Mouse (Mus musculus) adrenal gland (tissue): ENCODE data around the gene Prkcb.

ENCODE experiments used
- intact Hi-C: fragments of 180-260 bp; cut with DNase I; formaldehyde crosslinking; loops from one replicate; pipeline ENCODE4 v1.15.1; 2025

The Prkcb gene

DNA sequence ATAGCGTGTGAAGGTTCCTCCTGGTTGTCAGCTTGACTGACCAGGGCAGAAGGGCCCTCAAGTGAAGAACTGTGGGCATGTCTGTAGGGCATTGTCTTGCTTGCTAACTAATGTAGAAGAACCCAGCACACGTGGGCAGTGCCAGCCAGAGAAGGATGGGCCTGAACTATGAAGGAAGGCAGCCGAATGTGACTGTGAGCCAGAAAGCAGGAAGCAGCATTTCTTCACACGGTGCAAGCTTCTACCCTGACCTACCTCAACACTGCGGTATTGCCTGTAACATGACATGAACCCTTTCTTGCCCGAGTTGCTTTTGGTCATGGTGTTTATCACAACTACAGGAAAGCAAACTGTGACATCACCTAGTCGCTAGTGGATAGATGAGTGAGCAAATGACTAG, 113.5 kb downstream of the Prkcb start:
- intact Hi-C loops = no loop called here

DNA sequence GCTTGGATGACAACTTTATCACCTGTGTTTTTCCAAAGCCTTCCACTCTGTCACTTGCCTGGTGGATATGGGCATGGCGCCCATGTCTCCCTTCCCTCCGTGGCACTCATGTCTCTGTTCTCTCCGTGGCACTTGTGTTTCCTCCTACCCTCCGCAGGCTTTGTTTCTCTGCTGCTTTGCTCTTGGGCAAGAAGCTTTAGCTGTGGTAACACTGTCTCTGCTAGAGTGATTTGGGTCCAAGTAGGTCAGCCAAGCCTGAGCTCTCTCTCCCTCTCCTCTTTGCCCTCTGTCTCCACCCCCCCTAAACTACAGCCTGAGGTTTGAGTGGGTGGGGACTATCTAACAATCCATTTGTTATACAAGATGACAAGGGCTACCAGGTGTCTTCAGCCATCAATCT, 114.8 kb downstream of the Prkcb start:
- intact Hi-C loops = no loop called here

DNA sequence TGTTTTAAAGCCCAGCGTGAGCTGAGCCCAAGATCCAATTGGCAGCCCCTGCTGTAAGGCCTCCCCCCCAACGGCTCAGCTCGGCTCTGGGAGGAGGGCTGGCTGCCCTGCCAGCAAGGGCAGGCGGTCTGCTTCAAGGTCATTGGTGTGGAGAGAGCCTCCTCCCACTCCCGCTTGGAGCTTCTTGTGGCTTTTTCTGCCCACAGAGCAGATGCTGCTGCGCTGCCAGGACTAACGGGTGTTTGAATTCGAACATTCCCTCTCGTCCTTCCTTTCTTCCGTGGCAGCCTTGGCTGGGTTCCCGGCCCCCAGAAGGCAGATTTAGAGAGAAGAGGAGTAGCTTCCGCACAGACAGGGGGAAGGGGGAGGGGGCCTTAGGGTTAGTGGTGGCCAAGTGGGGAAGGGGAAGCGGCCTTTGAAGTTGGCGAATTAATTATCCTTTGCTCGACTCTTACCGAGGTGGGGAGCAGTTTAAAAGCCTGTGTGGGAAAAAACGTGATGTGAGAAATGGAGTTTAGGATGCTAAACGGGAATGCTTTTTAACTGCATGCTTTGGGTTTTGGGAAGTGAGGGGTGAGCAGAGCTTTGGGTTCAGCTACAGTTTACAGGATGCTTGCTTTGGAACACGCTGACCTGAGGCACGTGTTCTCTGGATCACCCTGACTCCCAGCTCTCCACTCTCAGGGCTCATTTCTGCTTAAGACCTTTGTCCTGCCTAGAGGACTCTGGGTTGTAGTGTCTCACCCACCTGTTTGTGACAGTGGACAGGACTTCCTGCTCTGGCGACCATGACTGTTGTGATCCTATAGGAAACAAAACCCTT, 116.2 kb downstream of the Prkcb start:
- intact Hi-C loops = no loop called here

GRCm38 (mm10) chr7:122406625-122407024, 118.1 kb downstream of the Prkcb start:
- intact Hi-C loops = no loop called here

GRCm38 (mm10) chr7:122409945-122410344, 121.4 kb downstream of the Prkcb start:
- intact Hi-C loops = no loop called here

GRCm38 (mm10) chr7:122410873-122411272, 122.3 kb downstream of the Prkcb start:
- intact Hi-C loops = no loop called here

DNA sequence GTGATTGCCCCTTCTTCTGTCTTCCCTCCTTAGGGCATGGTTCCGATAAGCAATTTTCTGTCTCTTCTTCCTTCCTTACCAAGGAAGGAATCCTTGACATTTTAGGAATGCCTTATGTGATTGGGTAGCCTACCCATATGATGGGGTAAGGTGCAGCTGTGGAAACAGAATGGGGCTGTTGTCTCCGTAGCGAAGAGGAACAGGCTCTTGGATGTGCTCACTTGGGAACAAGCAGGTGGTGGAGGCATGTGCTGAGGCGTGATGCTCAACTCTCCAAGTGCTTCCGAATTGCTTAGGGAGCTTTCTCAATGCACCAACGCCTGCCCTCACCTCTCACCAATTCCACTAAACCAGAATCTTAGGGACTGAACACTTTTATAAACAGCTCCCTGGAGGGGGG, 124.7 kb downstream of the Prkcb start:
- intact Hi-C loops = no loop called here

DNA sequence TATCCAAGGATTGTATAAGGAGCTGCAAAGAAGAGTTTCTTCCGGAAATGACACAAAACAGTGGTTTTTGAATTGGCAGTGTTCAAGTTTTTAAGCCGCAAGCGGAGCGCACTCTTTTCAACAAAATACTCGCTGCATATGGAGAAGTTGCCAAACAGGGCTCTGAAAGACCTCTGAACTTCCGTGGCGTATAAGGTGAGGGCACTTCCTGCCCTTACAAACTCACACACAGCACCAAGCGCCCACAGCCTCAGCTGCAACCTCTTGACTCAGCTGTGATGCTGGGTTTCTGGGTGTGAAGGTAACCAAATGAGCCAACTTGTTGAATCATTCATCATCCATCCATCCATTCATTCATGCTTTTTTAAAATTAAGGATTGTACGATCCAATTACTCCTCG, 125.6 kb downstream of the Prkcb start:
- intact Hi-C loops = no loop called here

- intact Hi-C loops = no loop called here
Observed at GRCm38 (mm10) chr7:122414608-122415007, 126.1 kb downstream of the Prkcb start.

- intact Hi-C loops = no loop called here
Observed at GRCm38 (mm10) chr7:122415387-122415786, 126.8 kb downstream of the Prkcb start.

DNA sequence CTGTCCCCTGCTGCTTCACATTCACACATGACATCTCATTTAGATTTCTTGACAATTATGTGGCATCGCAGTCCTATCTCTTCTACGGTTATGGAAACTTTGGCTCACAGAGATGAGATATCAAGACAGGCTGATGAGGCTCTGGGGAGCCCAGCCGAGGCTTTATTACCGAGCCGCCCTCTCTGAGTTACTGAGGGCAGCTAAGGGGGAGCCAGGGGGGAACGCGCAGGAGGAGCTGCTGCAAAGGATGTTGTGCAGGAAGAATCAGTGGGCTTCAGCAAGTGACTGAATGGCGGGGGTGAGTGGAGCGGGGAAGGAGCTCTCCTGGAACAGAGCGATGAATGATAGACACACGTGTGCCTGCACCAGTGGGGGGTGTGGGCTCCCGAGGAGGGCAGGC, 127.4 kb downstream of the Prkcb start:
- intact Hi-C loops = no loop called here

- intact Hi-C loops = no loop called here
Observed at GRCm38 (mm10) chr7:122418551-122418950, 130.0 kb downstream of the Prkcb start.

DNA sequence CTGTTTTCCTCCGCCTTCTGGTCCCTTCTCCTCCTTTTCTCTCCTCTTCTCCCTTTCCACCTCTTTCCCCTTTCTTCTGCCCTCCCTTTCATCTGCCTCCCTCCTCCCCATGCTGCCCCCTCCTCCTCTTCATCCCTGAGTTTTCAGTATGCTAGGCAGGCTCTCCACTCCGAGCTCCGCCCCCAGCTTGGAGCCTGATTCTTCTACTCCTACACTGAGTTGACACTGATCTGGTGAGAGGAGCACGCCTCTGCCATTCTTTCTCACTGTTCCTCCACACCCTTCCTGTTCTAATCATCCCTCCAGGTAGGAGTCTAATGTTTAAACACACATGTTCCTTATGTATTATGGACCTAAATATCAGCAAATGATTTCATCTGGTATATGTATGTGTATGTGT, 135.3 kb downstream of the Prkcb start:
- intact Hi-C loops = no loop called here

- intact Hi-C loops = no loop called here
Observed at GRCm38 (mm10) chr7:122429134-122429533, 140.6 kb downstream of the Prkcb start.

- intact Hi-C loops = no loop called here
Observed at GRCm38 (mm10) chr7:122432401-122432800, 143.8 kb downstream of the Prkcb start.

GRCm38 (mm10) chr7:122433377-122433776, 144.8 kb downstream of the Prkcb start:
- intact Hi-C loops = no loop called here

GRCm38 (mm10) chr7:122434941-122435340, 146.4 kb downstream of the Prkcb start:
- intact Hi-C loops = no loop called here

- intact Hi-C loops = no loop called here
Observed at GRCm38 (mm10) chr7:122435561-122435960, 147.0 kb downstream of the Prkcb start.

DNA sequence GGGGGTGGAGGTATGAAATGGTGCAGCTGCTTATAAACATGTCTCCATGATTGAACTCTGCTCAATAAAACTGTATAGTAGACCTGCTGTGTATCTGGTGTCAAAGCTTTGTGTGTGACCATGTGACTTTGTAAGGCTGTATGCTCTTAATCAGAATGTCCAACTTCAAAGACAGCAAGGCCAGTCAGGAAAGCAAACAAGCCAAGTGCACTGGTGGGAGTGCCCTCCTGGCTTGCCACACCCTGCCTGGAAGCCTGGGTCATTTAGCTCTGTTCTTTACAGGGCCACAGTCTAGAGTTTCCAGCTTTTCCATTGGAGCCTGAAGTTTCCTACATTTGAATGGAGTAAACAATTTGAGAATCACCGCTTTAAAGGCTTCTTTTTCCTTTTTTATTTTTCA, 148.8 kb downstream of the Prkcb start:
- intact Hi-C loops = no loop called here

DNA sequence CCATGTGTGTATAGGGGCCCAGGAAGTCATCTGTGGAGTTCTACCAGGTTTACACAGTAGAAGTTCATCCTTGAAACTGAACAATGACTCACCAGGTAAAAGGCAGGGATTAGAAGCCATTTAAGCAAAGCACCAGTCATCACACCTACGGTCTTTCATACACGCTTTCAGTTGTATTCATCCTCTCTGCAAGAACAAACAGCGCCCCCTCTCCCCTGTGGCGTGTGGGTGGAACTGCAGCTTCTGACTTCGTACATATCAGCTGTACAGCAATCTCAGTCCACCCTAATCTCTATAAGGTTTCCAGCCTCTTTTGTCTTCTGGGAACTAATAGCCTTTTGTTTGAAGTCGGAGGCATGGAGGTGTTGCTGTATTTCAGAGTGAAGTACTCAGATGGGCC, 156.5 kb downstream of the Prkcb start:
- intact Hi-C loops = no loop called here

DNA sequence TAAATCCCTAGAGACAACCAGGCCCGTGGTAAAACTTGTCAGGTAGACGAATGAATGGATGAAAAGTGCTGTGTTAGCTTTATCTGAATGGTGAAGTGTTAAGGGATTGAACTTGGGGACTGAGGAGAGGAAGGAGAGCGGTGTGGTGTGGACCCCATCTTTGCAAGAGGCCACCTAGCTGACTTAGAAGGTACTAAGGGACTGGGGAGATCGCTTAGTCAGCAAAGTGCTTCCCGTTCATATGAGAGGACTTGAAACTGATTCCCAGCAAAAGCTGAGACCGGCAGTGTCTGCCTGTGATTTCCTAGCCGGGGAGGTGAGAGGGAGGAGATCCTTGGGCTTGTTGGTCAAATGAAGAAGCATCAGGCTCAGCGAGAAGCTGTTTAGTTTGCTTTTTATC, 164.1 kb downstream of the Prkcb start:
- intact Hi-C loops = no loop called here

GRCm38 (mm10) chr7:122459203-122459965, 170.8 kb downstream of the Prkcb start:
- intact Hi-C loops = loop anchor here (1.0 kb wide), 1 partner anchor 208 kb away; no protein-coding TSS in a partner anchor

DNA sequence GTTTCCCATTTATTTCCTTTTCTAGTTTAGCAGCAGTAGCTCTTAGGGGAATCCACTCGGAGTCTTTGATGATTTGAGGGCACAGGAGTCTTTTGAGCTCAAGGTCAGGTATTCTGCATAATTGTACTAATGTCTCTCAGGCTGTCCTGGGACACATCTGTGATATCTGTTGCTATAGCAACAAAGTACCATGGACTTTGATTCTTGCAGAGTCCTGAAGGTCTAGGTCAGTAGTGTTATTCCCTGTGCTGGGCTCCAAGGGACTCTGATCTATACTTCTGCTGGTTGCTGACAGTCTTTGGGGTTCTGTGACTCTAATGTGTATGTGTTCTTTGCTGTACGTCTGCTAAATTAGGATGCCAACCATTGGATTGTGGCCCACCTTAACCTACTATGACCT, 171.5 kb downstream of the Prkcb start:
- intact Hi-C loops = no loop called here
